Mouse (Mus musculus): ENCODE results near the gene Kank2.

DNA sequence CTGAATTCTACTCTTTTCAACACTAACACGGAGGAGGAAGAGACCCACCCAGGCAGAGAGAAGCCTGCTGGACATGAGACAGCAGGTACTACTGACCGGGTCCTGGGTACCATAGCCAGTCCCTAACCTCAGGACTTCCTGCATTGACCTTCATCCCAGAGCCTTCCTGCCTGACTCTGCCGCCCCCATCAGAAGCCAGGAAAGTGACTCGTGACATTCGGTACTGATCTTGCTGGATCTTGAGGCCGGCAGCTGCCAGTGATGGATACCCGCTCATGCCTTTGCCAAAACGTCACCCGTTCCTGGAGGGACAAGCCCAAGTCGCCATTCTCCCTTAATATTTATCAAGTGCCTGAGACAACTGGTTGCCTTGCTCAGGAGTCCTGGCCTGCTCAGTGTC, 50.1 kb downstream of the Kank2 start:
- TF ChIP-seq MAX (IDR thresholded peaks at IDR 0.05; ENCODE audit: low read length) (peak; percentile 38; the same call in 1 of the 2 replicates), USF1 (IDR thresholded peaks at IDR 0.05; ENCODE audit: low read depth, low read length) (0 out of 2 replicates have a peak, but pooled peaks have one; percentile 5), MYB (IDR thresholded peaks at IDR 0.05; ENCODE audit: low read depth, low read length) (no peak), CTCF (IDR thresholded peaks at IDR 0.05 in 2 of 3, conservative IDR thresholded peaks at IDR 0.05 in 1 of 3; ENCODE audit: control insufficient read depth in 1 of 3, insufficient read depth in 1 of 3, low read depth in 2 of 3, low read length in 3 of 3, poor library complexity in 1 of 3, severe bottlenecking in 1 of 3) (no peak), MYC (IDR thresholded peaks at IDR 0.05; ENCODE audit: low read depth, low read length) (no peak), ETS1 (IDR thresholded peaks at IDR 0.05; ENCODE audit: low read depth, low read length) (no peak), RAD21 (IDR thresholded peaks at IDR 0.05; ENCODE audit: low read depth, low read length) (no peak), HCFC1 (IDR thresholded peaks at IDR 0.05; ENCODE audit: low read depth, low read length) (no peak), KAT2A (conservative IDR thresholded peaks at IDR 0.05; ENCODE audit: low read depth, low read length) (no peak; the same call in 1 of the 2 replicates)

Measured in MEL (cell line).